Mouse (Mus musculus) C2C12 (cell line): ENCODE data around the gene Nfib. TPM values are rescaled to one million over a fixed set of nuclear protein-coding genes. Genes with fewer than 3 reads are reported as not detected.

Experiments
- H3K27me3 ChIP-seq: one replicate; pipeline ENCODE4 v1.6.1; 2011; ENCODE audit not compliant: control insufficient read depth, insufficient read depth, insufficient read length
- H3K36me3 ChIP-seq: one replicate; pipeline ENCODE4 v1.6.1; 2011; ENCODE audit not compliant: control insufficient read depth, insufficient read depth
- H3K4me3 ChIP-seq: one replicate; pipeline ENCODE4 v1.5.1; 2011; ENCODE audit warnings: mild to moderate bottlenecking, control low read depth; ENCODE audit not compliant: poor library complexity, insufficient read depth, severe bottlenecking
- H3K79me2 ChIP-seq: one replicate; pipeline ENCODE4 v1.6.1; 2011; ENCODE audit not compliant: control insufficient read depth, insufficient read depth
- H3K79me3 ChIP-seq: one replicate; pipeline ENCODE4 v1.6.1; 2011; ENCODE audit warnings: low read depth, control low read depth
- H3ac ChIP-seq: one replicate; pipeline ENCODE3; 2011; ENCODE audit warnings: low read depth; ENCODE audit not compliant: control insufficient read depth, insufficient read length
- CEBPB ChIP-seq: IDR thresholded peaks from one replicate; pipeline ENCODE4 v1.6.1; 2011; ENCODE audit warnings: low read depth, mild to moderate bottlenecking, control low read depth, moderate library complexity
- CTCF ChIP-seq: IDR thresholded peaks from one replicate; pipeline ENCODE4 v1.5.1; 2011; ENCODE audit not compliant: control insufficient read depth, insufficient read depth, insufficient read length
- FOSL1 ChIP-seq: IDR thresholded peaks from one replicate; pipeline ENCODE4 v1.8.0; 2011; ENCODE audit warnings: mild to moderate bottlenecking, low read length; ENCODE audit not compliant: poor library complexity, insufficient read depth, severe bottlenecking
- MAX ChIP-seq: IDR thresholded peaks from one replicate; pipeline ENCODE4 v1.6.1; 2011; ENCODE audit warnings: mild to moderate bottlenecking, control low read depth
- MYOD1 ChIP-seq: IDR thresholded peaks from one replicate; pipeline ENCODE4 v1.6.1; 2011; ENCODE audit warnings: low read depth; ENCODE audit not compliant: control insufficient read depth, insufficient read length
- MYOG ChIP-seq: IDR thresholded peaks from one replicate; pipeline ENCODE4 v1.6.1; 2011; ENCODE audit not compliant: control insufficient read depth, insufficient read length; ENCODE audit errors: extremely low read depth
- USF1 ChIP-seq: IDR thresholded peaks from one replicate; pipeline ENCODE4 v1.6.1; 2011; ENCODE audit warnings: low read depth, mild to moderate bottlenecking, control low read depth, moderate library complexity
- polyA plus RNA-seq: library from polyadenylated mRNA; unstranded; fragments of >200 nt; fragmentation: generic; extraction: Trizol; gene quantifications from one replicate; pipeline ENCODE4 v1.2.1, GENCODE M21; 2012; ENCODE audit warnings: missing spikeins

The Nfib gene
- polyA plus RNA-seq, 1 experiment, result 5.1 TPM

- H3K27me3 ChIP-seq, result no peaks in the 10 kb centered on the region
- TF ChIP-seq CTCF (no peak), FOSL1 (no peak), MAX (no peak), USF1 (no peak), MYOG (no peak), MYOD1 (no peak), CEBPB (no peak)
- H3K36me3 ChIP-seq, result no peaks in the 10 kb centered on the region
- H3K79me3 ChIP-seq, result no peaks in the 10 kb centered on the region
- H3ac ChIP-seq, result no peak overlapping the region
- H3K79me2 ChIP-seq, result no peaks in the 10 kb centered on the region
- no peak overlapping the region for H3K4me3 ChIP-seq
These were observed 67.3 kb downstream of the Nfib start for GRCm38 (mm10) chr4:82638251-82638650.

GRCm38 (mm10) chr4:82637633-82638032 lies 67.9 kb downstream of the Nfib start:
- H3K27me3 ChIP-seq, result no peaks in the 10 kb centered on the region
- no peaks in the 10 kb centered on the region for H3K79me2 ChIP-seq
- H3K36me3 ChIP-seq, result no peaks in the 10 kb centered on the region
- H3K4me3 ChIP-seq, result no peak overlapping the region
- no peak overlapping the region for H3ac ChIP-seq
- TF ChIP-seq MYOD1 (no peak), USF1 (no peak), CEBPB (no peak), MAX (no peak), FOSL1 (no peak), MYOG (no peak), CTCF (no peak)
- H3K79me3 ChIP-seq, result no peaks in the 10 kb centered on the region

GRCm38 (mm10) chr4:82636658-82637057 lies 68.9 kb downstream of the Nfib start:
- Histone ChIP-seq H3K4me3 (no peak overlapping the region), H3K79me3 (no peaks in the 10 kb centered on the region), H3K79me2 (no peaks in the 10 kb centered on the region), H3K36me3 (no peaks in the 10 kb centered on the region), H3ac (no peak overlapping the region), H3K27me3 (no peaks in the 10 kb centered on the region)
- TF ChIP-seq CTCF (no peak), FOSL1 (no peak), USF1 (no peak), MYOG (no peak), MYOD1 (no peak), CEBPB (no peak), MAX (no peak)

GRCm38 (mm10) chr4:82635881-82636280 lies 69.7 kb downstream of the Nfib start:
- H3K79me2 ChIP-seq, result no peaks in the 10 kb centered on the region
- no peak for TF ChIP-seq CEBPB
- no peak for TF ChIP-seq MAX

GRCm38 (mm10) chr4:82635118-82635517 lies 70.4 kb downstream of the Nfib start:
- Histone ChIP-seq H3ac (no peak overlapping the region), H3K27me3 (no peaks in the 10 kb centered on the region)
- no peak for TF ChIP-seq CEBPB
- TF ChIP-seq MYOD1, result no peak
- TF ChIP-seq FOSL1, result no peak

More at GRCm38 (mm10) chr4:82635881-82636280, 69.7 kb downstream of the Nfib start:
- Histone ChIP-seq H3ac (no peak overlapping the region), H3K79me3 (no peaks in the 10 kb centered on the region), H3K4me3 (no peak overlapping the region), H3K27me3 (no peaks in the 10 kb centered on the region), H3K36me3 (no peaks in the 10 kb centered on the region)

GRCm38 (mm10) chr4:82634365-82634764 lies 71.2 kb downstream of the Nfib start:
- Histone ChIP-seq H3K4me3 (no peak overlapping the region), H3K79me3 (no peaks in the 10 kb centered on the region), H3K27me3 (no peaks in the 10 kb centered on the region), H3ac (no peak overlapping the region), H3K79me2 (no peaks in the 10 kb centered on the region), H3K36me3 (no peaks in the 10 kb centered on the region)
- TF ChIP-seq CEBPB (no peak), USF1 (no peak), MYOD1 (no peak), MYOG (no peak), FOSL1 (no peak), MAX (no peak), CTCF (no peak)

More at GRCm38 (mm10) chr4:82635118-82635517, 70.4 kb downstream of the Nfib start:
- no peaks in the 10 kb centered on the region for H3K36me3 ChIP-seq
- no peaks in the 10 kb centered on the region for H3K79me3 ChIP-seq
- no peaks in the 10 kb centered on the region for H3K79me2 ChIP-seq
- no peak overlapping the region for H3K4me3 ChIP-seq
